10 mouse cellular contexts compared by ENCODE assay signal in genomic region chr8:70360769-70361168, GRCm38 (mm10). TPM values are rescaled to one million over a fixed set of nuclear protein-coding genes. Genes with fewer than 3 reads are reported as not detected.
DNase-seq lines count a peak whose midpoint lies in the region; ATAC-seq and TF ChIP-seq lines count a peak whose summit lies in the region.
"Had no signal": no experiment of that assay in that cellular context is flagged by ENCODE, and none has a peak within 500 bp of the region (broad histone marks: within the 10 kb centered on the region; RNA-seq: fewer than 3 reads in every experiment).

No protein-coding gene starts in this region.

- no peak overlapping the region for H3K9ac ChIP-seq in kidney, embryonic 14.5 days (ENCODE audit: low read depth, low read length)
- H3K9ac ChIP-seq in CH12.LX (ENCODE audit: insufficient read depth, low read depth) = no peak overlapping the region
- H3K9ac ChIP-seq: forebrain, embryonic 13.5 days; limb, embryonic 12.5 days had no signal

- no peak for TF ChIP-seq POLR2A in CH12.LX (IDR thresholded peaks at IDR 0.05; ENCODE audit: low read depth, low read length)

- peak; percentile 44 for DNase-seq in kidney, adult 9 months
- DNase-seq in CH12.LX (ENCODE audit: extremely low read depth) (peak; percentile 33), R1 (ENCODE audit: low read depth, low spot score) (peak; percentile 86)
- peak; percentile 39 for DNase-seq in lung, postnatal 36 days
- DNase-seq in spleen, adult 18-20 months = no peak
- no peak for DNase-seq in layer of hippocampus, adult 11-12 months (ENCODE audit: low spot score)

- H3K9me3 ChIP-seq in kidney, embryonic 14.5 days (ENCODE audit: control insufficient read depth, low read length) = no peaks in the 10 kb centered on the region
- H3K9me3 ChIP-seq in CH12.LX (replicated peaks; ENCODE audit: low read length) = peaks cover 4% of the 10 kb centered on the region
- H3K9me3 ChIP-seq: forebrain, embryonic 13.5 days; limb, embryonic 12.5 days; neural tube, embryonic 13.5 days had no signal

- in situ Hi-C loops in CH12.LX (cut with MboI; ENCODE audit: low pct_ligation_motif_present, low pct_unique_long_range_greater_than_20kb, low sequenced_read_pairs) = no loop called here

- no peak overlapping the region for H3K27ac ChIP-seq in kidney, embryonic 14.5 days (ENCODE audit: low read depth, low read length)
- no peak overlapping the region for H3K27ac ChIP-seq in CH12.LX (ENCODE audit: insufficient read depth, low read depth)
- H3K27ac ChIP-seq: forebrain, embryonic 13.5 days; neural tube, embryonic 13.5 days had no signal

- TF ChIP-seq EP300 in CH12.LX (IDR thresholded peaks at IDR 0.05; ENCODE audit: low read length) = no peak

- peak; percentile 16 for TF ChIP-seq RAD21 in CH12.LX (IDR thresholded peaks at IDR 0.05; ENCODE audit: low read depth, low read length)

- 56% methylated on average over 4 of the region's 4 CpGs for WGBS in kidney, embryonic 14.5 days

- no peak overlapping the region for H3K4me2 ChIP-seq in kidney, embryonic 14.5 days (replicated peaks; ENCODE audit: low read depth, low read length)
- H3K4me2 ChIP-seq in CH12.LX (ENCODE audit: insufficient read depth, low read depth, poor library complexity, severe bottlenecking) = no peak overlapping the region
- H3K4me2 ChIP-seq: forebrain, embryonic 13.5 days; limb, embryonic 12.5 days; neural tube, embryonic 13.5 days had no signal

- H3K27me3 ChIP-seq in kidney, embryonic 14.5 days (ENCODE audit: control insufficient read depth, insufficient read depth, low read length) = no peaks in the 10 kb centered on the region
- H3K27me3 ChIP-seq in CH12.LX (replicated peaks) = peaks cover 9% of the 10 kb centered on the region

- no peak for ATAC-seq in kidney, embryonic 14.5 days (ENCODE audit: low FRiP score, low TSS enrichment)
- ATAC-seq: forebrain, embryonic 13.5 days had no signal

- dilution Hi-C loops in CH12.LX (cut with MboI; ENCODE audit: extremely low pct_ligation_motif_present, extremely low pct_unique_long_range_greater_than_20kb, low sequenced_read_pairs) = no loop called here

- no peaks in the 10 kb centered on the region for H3K79me2 ChIP-seq in CH12.LX (replicated peaks; ENCODE audit: control insufficient read depth, extremely low read depth, insufficient read depth, poor library complexity, severe bottlenecking)

- H3K4me1 ChIP-seq in kidney, embryonic 14.5 days (ENCODE audit: control insufficient read depth, insufficient read depth, low read length) = no peaks in the 10 kb centered on the region
- H3K4me1 ChIP-seq in CH12.LX (ENCODE audit: control insufficient read depth in 1 of 2, insufficient read depth in 2 of 2) = peaks cover 0 to 2% of the 10 kb centered on the region in 2 experiments; a peak in 1 of 4 replicates
- H3K4me1 ChIP-seq: neural tube, embryonic 13.5 days had no signal

- peak in 1 of 2 experiments; percentile 46; a peak in 2 of 4 replicates for TF ChIP-seq CTCF in CH12.LX (conservative IDR thresholded peaks at IDR 0.05 in 1 of 2, IDR thresholded peaks at IDR 0.05 in 1 of 2; ENCODE audit: low read depth in 2 of 2, low read length in 2 of 2)

- no peaks in the 10 kb centered on the region for H3K36me3 ChIP-seq in kidney, embryonic 14.5 days (ENCODE audit: control insufficient read depth, insufficient read depth, low read length)
- H3K36me3 ChIP-seq in CH12.LX (replicated peaks in 1 of 2; ENCODE audit: control insufficient read depth in 1 of 2, insufficient read depth in 1 of 2, low read length in 1 of 2) = no peaks in the 10 kb centered on the region
- H3K36me3 ChIP-seq: limb, embryonic 12.5 days; neural tube, embryonic 13.5 days had no signal

- H3K4me3 ChIP-seq in kidney, embryonic 14.5 days (ENCODE audit: low read length) = no peak overlapping the region
- no peak overlapping the region for H3K4me3 ChIP-seq in CH12.LX (replicated peaks in 1 of 3; ENCODE audit: low read depth in 2 of 3, low read length in 2 of 3, poor library complexity in 1 of 3)
- H3K4me3 ChIP-seq: forebrain, embryonic 13.5 days; limb, embryonic 12.5 days; neural tube, embryonic 13.5 days had no signal

TF ChIP-seq in CH12.LX, 34 proteins besides CTCF, POLR2A, EP300 and RAD21:
- TF ChIP-seq ZMIZ1 (IDR thresholded peaks at IDR 0.05; ENCODE audit: low read depth, low read length) = no peak
- no peak for TF ChIP-seq E2F4 (IDR thresholded peaks at IDR 0.05; ENCODE audit: insufficient replicate concordance, low read depth, low read length)
- TF ChIP-seq ETS1 (conservative IDR thresholded peaks at IDR 0.05; ENCODE audit: low read depth, low read length) = no peak
- no peak for TF ChIP-seq MAFK (IDR thresholded peaks at IDR 0.05; ENCODE audit: insufficient replicate concordance, low read length)
- no peak for TF ChIP-seq TCF12 (IDR thresholded peaks at IDR 0.05; ENCODE audit: low read depth, low read length)
- peak; percentile 27 for TF ChIP-seq SMC3 (IDR thresholded peaks at IDR 0.05; ENCODE audit: low read depth, low read length)
- TF ChIP-seq ELF1 (IDR thresholded peaks at IDR 0.05; ENCODE audit: low read depth, low read length) = no peak

RNA-seq across cellular contexts. Expression of gene Upf1, which starts 7.7 kb away (rescaled TPM):
- polyA plus RNA-seq in kidney, embryonic 14.5 days (2014; fragmentation: Nextera tagmentation; extraction: Ambion mirVana) = 21.8 and 24.2 TPM in 2 replicates
- total RNA-seq in CH12.LX (2012; rRNA removed) (39.6 and 45.7 TPM in 2 replicates), CH12.LX (2014; rRNA removed) (27.0 and 31.1 TPM in 2 replicates)
- 42.4 and 44.4 TPM in 2 replicates for polyA plus RNA-seq in CH12.LX (2012; ENCODE audit: insufficient read length, low read depth)

RNA-seq across cellular contexts. Expression of gene Comp, which starts 12.6 kb away (rescaled TPM):
- 0.14 and 0.26 TPM in 2 replicates for polyA plus RNA-seq in kidney, embryonic 14.5 days (2014; fragmentation: Nextera tagmentation; extraction: Ambion mirVana)
- total RNA-seq in CH12.LX (2012; rRNA removed) (0.08 and 0.13 TPM in 2 replicates), CH12.LX (2014; rRNA removed) (not detected in 2 replicates)
- polyA plus RNA-seq in CH12.LX (2012; ENCODE audit: insufficient read length, low read depth) = 0.16 TPM in 1 of 2 replicates, not detected in the other

RNA-seq across cellular contexts. Expression of gene Gdf1, which starts 31.2 kb away (rescaled TPM):
- 7.6 and 7.9 TPM in 2 replicates for polyA plus RNA-seq in kidney, embryonic 14.5 days (2014; fragmentation: Nextera tagmentation; extraction: Ambion mirVana)
- 0.08 and 0.17 TPM in 2 replicates for total RNA-seq in CH12.LX (2012; rRNA removed)
- total RNA-seq in CH12.LX (2014; rRNA removed) = not detected in 2 replicates
- 0.26 TPM in 1 of 2 replicates, not detected in the other for polyA plus RNA-seq in CH12.LX (2012; ENCODE audit: insufficient read length, low read depth)

RNA-seq across cellular contexts. Expression of gene Cers1, which starts 45.2 kb away (rescaled TPM):
- polyA plus RNA-seq in kidney, embryonic 14.5 days (2014; fragmentation: Nextera tagmentation; extraction: Ambion mirVana) = 2.3 and 2.6 TPM in 2 replicates
- 0.13 TPM in 1 of 2 replicates, not detected in the other for total RNA-seq in CH12.LX (2012; rRNA removed)
- total RNA-seq in CH12.LX (2014; rRNA removed) = not detected in 2 replicates
- not detected in 2 replicates for polyA plus RNA-seq in CH12.LX (2012; ENCODE audit: insufficient read length, low read depth)

RNA-seq across cellular contexts. Expression of gene Cope, which starts 58.5 kb away (rescaled TPM):
- 322 and 327 TPM in 2 replicates for polyA plus RNA-seq in kidney, embryonic 14.5 days (2014; fragmentation: Nextera tagmentation; extraction: Ambion mirVana)
- total RNA-seq in CH12.LX (2012; rRNA removed) = 204 and 243 TPM in 2 replicates
- total RNA-seq in CH12.LX (2014; rRNA removed) = 134 and 139 TPM in 2 replicates
- polyA plus RNA-seq in CH12.LX (2012; ENCODE audit: insufficient read length, low read depth) = 148 and 191 TPM in 2 replicates

Comparison
In these comparisons a context has a peak if more than half of its experiments do, and no peak if none do; other contexts are left out.
1. DNase-seq: peak in kidney, adult 9 months (single experiment), CH12.LX (single experiment), R1 (single experiment) and lung, postnatal 36 days (single experiment); none in spleen, adult 18-20 months (0 of 2) and layer of hippocampus, adult 11-12 months (single experiment).